Mouse (Mus musculus): ENCODE results near the gene Cilp. TPM values are rescaled to one million over a fixed set of nuclear protein-coding genes. Genes with fewer than 3 reads are reported as not detected.
"Not testable (repeated sequence)": the region's sequence is repeated elsewhere in the genome, so short reads cannot be mapped to it uniquely, and the experiment has no call there.

The Cilp gene
- polyA plus RNA-seq, 1 experiment from 2014 or later: 0.04 TPM

- Histone ChIP-seq H3K4me1 (peaks cover 11% of the 10 kb centered on the region), H3K36me3 (no peaks in the 10 kb centered on the region), H3K9me3 (replicated peaks) (no peaks in the 10 kb centered on the region), H3K4me3 (no peak overlapping the region), H3K27me3 (ENCODE audit: low read depth, poor library complexity, severe bottlenecking) (no peaks in the 10 kb centered on the region), H3K27ac (replicated peaks) (no peak overlapping the region)
- WGBS: 67% methylated on average over 9 of the region's 9 CpGs
- no peak for DNase-seq (ENCODE audit: low spot score)
Observed at GRCm38 (mm10) chr9:65257218-65257910, 7.6 kb upstream of the Cilp start.

GRCm38 (mm10) chr9:65259366-65259765 is 5.6 kb upstream of the Cilp start:
- WGBS: 84% methylated on average over 7 of the region's 7 CpGs
- Histone ChIP-seq H3K27me3 (ENCODE audit: low read depth, poor library complexity, severe bottlenecking) (no peaks in the 10 kb centered on the region), H3K4me3 (no peak overlapping the region), H3K27ac (replicated peaks) (no peak overlapping the region), H3K4me1 (peaks cover 11% of the 10 kb centered on the region), H3K9me3 (replicated peaks) (no peaks in the 10 kb centered on the region), H3K36me3 (no peaks in the 10 kb centered on the region)
- no peak for DNase-seq (ENCODE audit: low spot score)

GRCm38 (mm10) chr9:65261591-65262230 is 3.3 kb upstream of the Cilp start:
- H3K4me1 ChIP-seq: peaks cover 8% of the 10 kb centered on the region
- no peak overlapping the region for H3K4me3 ChIP-seq
- H3K9me3 ChIP-seq (replicated peaks): no peaks in the 10 kb centered on the region
- no peaks in the 10 kb centered on the region for H3K27me3 ChIP-seq (ENCODE audit: low read depth, poor library complexity, severe bottlenecking)
- H3K27ac ChIP-seq (replicated peaks): no peak overlapping the region
- WGBS: 83% methylated on average over 2 of the region's 2 CpGs
- H3K36me3 ChIP-seq: no peaks in the 10 kb centered on the region
- no peak for DNase-seq (ENCODE audit: low spot score)

- no peaks in the 10 kb centered on the region for H3K36me3 ChIP-seq
- no peaks in the 10 kb centered on the region for H3K9me3 ChIP-seq (replicated peaks)
- no peak for DNase-seq (ENCODE audit: low spot score)
- H3K27me3 ChIP-seq (ENCODE audit: low read depth, poor library complexity, severe bottlenecking): no peaks in the 10 kb centered on the region
- H3K4me1 ChIP-seq: peaks cover 7% of the 10 kb centered on the region
- WGBS: 94% methylated on average over 3 of the region's 3 CpGs
- H3K4me3 ChIP-seq: no peak overlapping the region
- H3K27ac ChIP-seq (replicated peaks): no peak overlapping the region
Observed at GRCm38 (mm10) chr9:65262641-65263120, 2.3 kb upstream of the Cilp start.

- Histone ChIP-seq H3K27me3 (ENCODE audit: low read depth, poor library complexity, severe bottlenecking) (no peaks in the 10 kb centered on the region), H3K4me3 (no peak overlapping the region), H3K36me3 (no peaks in the 10 kb centered on the region), H3K9me3 (replicated peaks) (no peaks in the 10 kb centered on the region), H3K27ac (replicated peaks) (peak overlapping the region; percentile 78), H3K4me1 (peaks cover 13% of the 10 kb centered on the region)
- 35% methylated on average over 7 of the region's 7 CpGs for WGBS
- DNase-seq (ENCODE audit: low spot score): peak; percentile 18
Observed at GRCm38 (mm10) chr9:65267742-65268515, 2.9 kb downstream of the Cilp start.

- H3K4me1 ChIP-seq: peaks cover under 1% of the 10 kb centered on the region; the same call in 1 of the 2 replicates
- H3K36me3 ChIP-seq: no peaks in the 10 kb centered on the region
- 90% methylated on average over 13 of the region's 13 CpGs for WGBS
- H3K27me3 ChIP-seq (ENCODE audit: low read depth, poor library complexity, severe bottlenecking): no peaks in the 10 kb centered on the region
- H3K9me3 ChIP-seq (replicated peaks): no peaks in the 10 kb centered on the region
- no peak for DNase-seq (ENCODE audit: low spot score)
- H3K4me3 ChIP-seq: no peak overlapping the region
- H3K27ac ChIP-seq (replicated peaks): no peak overlapping the region
Observed at GRCm38 (mm10) chr9:65273048-65273809, 8.2 kb downstream of the Cilp start.

GRCm38 (mm10) chr9:65273873-65274272 is 8.9 kb downstream of the Cilp start:
- DNase-seq (ENCODE audit: low spot score): no peak
- H3K36me3 ChIP-seq: no peaks in the 10 kb centered on the region
- H3K27me3 ChIP-seq (ENCODE audit: low read depth, poor library complexity, severe bottlenecking): no peaks in the 10 kb centered on the region
- H3K27ac ChIP-seq (replicated peaks): no peak overlapping the region
- H3K4me1 ChIP-seq: no peaks in the 10 kb centered on the region
- no peak overlapping the region for H3K4me3 ChIP-seq
- H3K9me3 ChIP-seq (replicated peaks): no peaks in the 10 kb centered on the region
- WGBS: 93% methylated on average over 4 of the region's 4 CpGs

- H3K4me3 ChIP-seq; H3K9me3 ChIP-seq (replicated peaks); H3K36me3 ChIP-seq; DNase-seq (ENCODE audit: low spot score); H3K4me1 ChIP-seq; H3K27me3 ChIP-seq (ENCODE audit: low read depth, poor library complexity, severe bottlenecking); H3K27ac ChIP-seq (replicated peaks): not testable (repeated sequence)
- 80% methylated on average over 3 of the region's 3 CpGs for WGBS
Observed at GRCm38 (mm10) chr9:65274851-65275250, 9.9 kb downstream of the Cilp start.

- H3K9me3 ChIP-seq (replicated peaks): no peaks in the 10 kb centered on the region
- DNase-seq (ENCODE audit: low spot score): no peak
- no peak overlapping the region for H3K27ac ChIP-seq (replicated peaks)
- no peaks in the 10 kb centered on the region for H3K36me3 ChIP-seq
- no peaks in the 10 kb centered on the region for H3K27me3 ChIP-seq (ENCODE audit: low read depth, poor library complexity, severe bottlenecking)
- no peak overlapping the region for H3K4me3 ChIP-seq
- WGBS: 83% methylated on average over 4 of the region's 4 CpGs
- H3K4me1 ChIP-seq: no peaks in the 10 kb centered on the region
Observed at GRCm38 (mm10) chr9:65275810-65276530, 11.0 kb downstream of the Cilp start.

- no peak for DNase-seq (ENCODE audit: low spot score)
- Histone ChIP-seq H3K9me3 (replicated peaks) (no peaks in the 10 kb centered on the region), H3K27me3 (ENCODE audit: low read depth, poor library complexity, severe bottlenecking) (no peaks in the 10 kb centered on the region), H3K4me1 (no peaks in the 10 kb centered on the region), H3K4me3 (no peak overlapping the region), H3K36me3 (no peaks in the 10 kb centered on the region), H3K27ac (replicated peaks) (no peak overlapping the region)
- WGBS: 70% methylated on average over 5 of the region's 5 CpGs
Observed at GRCm38 (mm10) chr9:65281536-65282151, 16.7 kb downstream of the Cilp start.

- Histone ChIP-seq H3K27me3 (ENCODE audit: low read depth, poor library complexity, severe bottlenecking) (no peaks in the 10 kb centered on the region), H3K4me3 (no peak overlapping the region), H3K4me1 (no peaks in the 10 kb centered on the region), H3K27ac (replicated peaks) (no peak overlapping the region), H3K9me3 (replicated peaks) (no peaks in the 10 kb centered on the region), H3K36me3 (no peaks in the 10 kb centered on the region)
- no peak for DNase-seq (ENCODE audit: low spot score)
- WGBS: 1% methylated on average over 3 of the region's 3 CpGs
Observed at GRCm38 (mm10) chr9:65283301-65283700, 18.3 kb downstream of the Cilp start.
